Mouse (Mus musculus) G1E (cell line): ENCODE measurements around the gene 2300003K06Rik.
"Not testable (repeated sequence)": the region's sequence is repeated elsewhere in the genome, so short reads cannot be mapped to it uniquely, and the experiment has no call there.

ENCODE experiments used
- CTCF ChIP-seq: IDR thresholded peaks from 2 replicates; pipeline ENCODE4 v1.5.1; 2012; ENCODE audit warnings: low read depth, low read length, inconsistent platforms, mixed read lengths
- GATA1 ChIP-seq: IDR thresholded peaks from 2 replicates; pipeline ENCODE4 v1.6.1; 2012; ENCODE audit warnings: borderline replicate concordance, low read length, inconsistent platforms, mixed read lengths
- GATA2 ChIP-seq: IDR thresholded peaks from 2 replicates; pipeline ENCODE4 v1.6.1; 2012; ENCODE audit warnings: low read depth, low read length, inconsistent platforms, borderline replicate concordance

DNA sequence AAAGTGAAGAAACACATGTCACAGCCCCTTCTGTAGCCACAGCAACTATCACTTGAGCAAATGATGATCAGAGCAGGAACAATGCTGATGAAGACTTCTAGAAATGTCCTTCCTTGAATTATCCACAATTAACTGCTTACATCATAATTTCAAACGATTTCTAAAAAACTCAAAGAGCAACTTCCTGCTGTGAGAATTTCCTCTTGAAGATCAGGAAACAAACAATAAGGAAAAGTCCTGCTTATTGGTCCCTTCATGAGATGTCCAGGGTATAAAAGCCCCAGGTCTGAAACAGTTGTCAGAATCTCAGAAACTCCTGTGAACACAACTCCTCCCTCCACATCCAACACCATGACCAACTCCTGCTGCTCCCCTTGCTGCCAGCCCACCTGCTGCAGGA lies 41.0 kb upstream of the 2300003K06Rik start, which contains the start of gene Gm11567:
- not testable (repeated sequence) for TF ChIP-seq CTCF, GATA1, GATA2
